Mouse (Mus musculus) MN1 (cell line): ENCODE measurements around the gene Msx2.

Experiments
- DNase-seq: peaks from one replicate; pipeline ENCODE4 v3.0.0-alpha.2; 2016; ENCODE audit warnings: low spot score

Gene Msx2

GRCm38 (mm10) chr13:53465191-53465820, 7.6 kb downstream of the Msx2 start:
- no peak for DNase-seq

- DNase-seq: no peak
These were observed 8.4 kb downstream of the Msx2 start for GRCm38 (mm10) chr13:53464441-53465001.

GRCm38 (mm10) chr13:53463946-53464345, 8.9 kb downstream of the Msx2 start:
- DNase-seq: no peak

DNA sequence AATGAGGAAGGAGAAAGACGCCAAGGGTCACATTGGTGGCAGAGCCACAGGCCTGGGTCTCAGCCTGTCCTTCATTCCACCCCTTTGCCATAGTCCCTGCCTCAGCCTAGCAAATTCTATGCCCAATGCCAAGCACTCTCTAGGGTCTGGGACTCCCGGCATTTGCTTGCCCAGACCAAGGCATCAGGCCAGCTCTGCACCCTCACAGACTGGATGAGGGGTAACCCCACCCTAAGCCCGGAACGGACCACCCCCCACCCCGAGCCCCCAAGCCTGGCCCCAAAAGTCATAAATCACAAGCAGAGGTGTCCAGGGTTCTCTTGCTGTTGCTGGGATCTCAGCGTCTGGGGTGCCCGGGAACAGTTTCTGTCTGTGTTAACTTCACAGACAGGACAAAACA, 9.8 kb downstream of the Msx2 start:
- no peak for DNase-seq

DNA sequence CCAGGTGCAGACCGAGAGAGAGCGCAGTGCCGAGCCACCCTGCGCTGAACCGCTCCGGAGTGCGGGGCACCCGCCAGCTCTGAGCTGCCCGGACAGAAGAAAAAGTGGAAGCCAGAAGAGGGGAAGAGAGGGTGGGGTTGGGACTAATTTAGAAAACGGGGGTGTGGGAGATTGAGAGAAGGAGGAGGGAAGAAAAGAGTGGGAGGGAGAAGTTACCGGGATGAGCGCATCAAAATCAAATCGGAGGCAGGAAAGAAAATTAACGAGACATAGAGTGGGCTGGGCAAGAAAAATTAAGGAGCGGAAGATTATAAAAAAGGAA, 10.3 kb downstream of the Msx2 start:
- no peak for DNase-seq

GRCm38 (mm10) chr13:53461855-53462648, 10.8 kb downstream of the Msx2 start:
- no peak for DNase-seq

DNA sequence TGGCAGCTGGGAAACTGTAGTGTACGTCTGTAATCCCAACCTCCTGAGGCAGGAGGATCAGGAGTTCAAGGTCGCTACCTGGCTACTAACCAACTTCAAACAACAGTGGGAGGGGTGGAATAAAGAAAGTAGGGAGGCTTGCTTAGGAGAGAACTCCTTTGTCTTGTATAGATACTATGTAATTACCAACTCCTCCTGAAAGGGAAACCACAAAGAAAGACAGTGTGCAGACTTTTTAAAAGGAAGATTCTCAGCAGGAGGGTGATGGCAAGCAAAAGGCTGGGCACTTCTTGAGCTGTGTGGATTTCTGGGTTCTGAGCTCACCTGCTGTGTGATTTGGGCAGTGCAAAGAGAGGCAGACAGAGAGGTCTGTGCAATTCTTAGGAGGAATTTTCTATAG, 11.5 kb downstream of the Msx2 start:
- no peak for DNase-seq

GRCm38 (mm10) chr13:53458766-53459165, 14.1 kb downstream of the Msx2 start:
- no peak for DNase-seq

GRCm38 (mm10) chr13:53454794-53455672, 17.8 kb downstream of the Msx2 start:
- no peak for DNase-seq

DNA sequence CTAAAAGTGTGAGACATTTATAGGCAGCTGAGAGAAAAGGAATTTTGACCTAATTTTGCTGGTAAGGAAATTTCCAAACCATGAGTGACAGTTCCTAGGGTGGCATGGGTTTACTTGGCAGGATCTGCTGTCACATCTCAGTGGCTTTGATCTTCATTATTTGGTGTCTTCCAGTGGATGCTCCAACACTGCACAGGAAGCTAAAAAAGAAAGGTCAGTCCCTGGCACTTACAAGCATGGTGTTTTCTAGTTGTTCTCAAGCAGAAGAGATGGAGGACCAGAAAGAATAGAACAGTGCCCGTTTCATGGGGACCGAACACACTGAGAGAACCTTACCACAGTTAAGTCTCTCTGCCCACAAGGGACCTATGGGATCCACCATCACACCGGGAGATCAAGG, 18.9 kb downstream of the Msx2 start:
- no peak for DNase-seq

- no peak for DNase-seq
These were observed 25.3 kb downstream of the Msx2 start for GRCm38 (mm10) chr13:53447609-53448008.

- peak; percentile 17 for DNase-seq
These were observed 29.3 kb downstream of the Msx2 start for GRCm38 (mm10) chr13:53443602-53444001.

GRCm38 (mm10) chr13:53442168-53442980, 30.5 kb downstream of the Msx2 start:
- no peak for DNase-seq

- DNase-seq: no peak
These were observed 31.4 kb downstream of the Msx2 start for GRCm38 (mm10) chr13:53441307-53442028.

GRCm38 (mm10) chr13:53439957-53440356, 32.9 kb downstream of the Msx2 start:
- no peak for DNase-seq

- peak; percentile 50 for DNase-seq
These were observed 46.4 kb downstream of the Msx2 start for GRCm38 (mm10) chr13:53426507-53426906.

GRCm38 (mm10) chr13:53421189-53421588, 51.7 kb downstream of the Msx2 start:
- DNase-seq: no peak

DNA sequence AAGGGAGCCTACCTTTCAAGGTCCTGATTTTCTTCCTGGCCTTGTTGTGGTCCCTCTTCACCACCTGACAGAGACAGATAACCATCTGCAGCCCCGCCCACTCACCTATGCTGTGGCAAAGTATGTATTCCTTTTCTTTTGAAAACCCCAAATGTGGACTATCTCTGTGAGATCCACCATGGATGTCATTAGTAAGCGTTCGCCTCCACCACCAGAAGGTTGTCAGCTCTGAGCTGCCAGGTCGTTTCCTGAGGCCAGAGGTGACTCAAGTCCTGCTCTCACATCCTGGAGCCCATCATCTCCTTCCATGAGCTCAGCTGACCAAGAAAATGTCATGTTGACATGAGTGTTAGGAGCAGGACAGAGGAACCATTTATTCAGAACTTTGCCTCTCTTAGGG, 52.1 kb downstream of the Msx2 start:
- DNase-seq: no peak

DNA sequence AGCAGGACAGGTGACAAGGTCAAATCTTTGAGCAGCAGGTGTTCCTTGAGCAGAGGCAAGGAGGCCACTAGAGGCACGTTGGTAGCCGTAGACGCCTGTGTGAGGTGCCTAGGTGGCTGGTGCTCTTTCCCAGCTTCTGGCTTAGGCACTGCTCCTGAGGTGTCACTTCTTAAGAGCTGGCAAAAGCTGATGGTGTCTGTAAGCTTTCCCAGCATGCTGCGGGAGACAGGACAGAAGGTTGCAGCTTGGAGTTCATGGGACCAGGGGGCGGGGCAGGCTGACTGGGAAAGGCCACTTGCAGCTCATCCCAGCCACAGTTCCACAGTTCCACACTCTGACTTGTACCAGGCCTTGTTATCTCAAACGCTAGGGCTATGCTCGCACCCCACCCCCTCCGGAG, 53.2 kb downstream of the Msx2 start:
- DNase-seq: no peak

- DNase-seq: no peak
These were observed 55.2 kb downstream of the Msx2 start for GRCm38 (mm10) chr13:53417701-53418100.
